Mouse (Mus musculus) stomach, postnatal 0 days (tissue): ENCODE results near the gene G430095P16Rik.

Experiments
- CTCF ChIP-seq: IDR thresholded peaks from 2 replicates; pipeline ENCODE4 v1.5.1; 2016; ENCODE audit warnings: antibody characterized with exemption, low read depth, mild to moderate bottlenecking, moderate library complexity
- EP300 ChIP-seq: optimal IDR thresholded peaks from 2 replicates; pipeline ENCODE3; 2016; ENCODE audit warnings: antibody characterized with exemption

DNA sequence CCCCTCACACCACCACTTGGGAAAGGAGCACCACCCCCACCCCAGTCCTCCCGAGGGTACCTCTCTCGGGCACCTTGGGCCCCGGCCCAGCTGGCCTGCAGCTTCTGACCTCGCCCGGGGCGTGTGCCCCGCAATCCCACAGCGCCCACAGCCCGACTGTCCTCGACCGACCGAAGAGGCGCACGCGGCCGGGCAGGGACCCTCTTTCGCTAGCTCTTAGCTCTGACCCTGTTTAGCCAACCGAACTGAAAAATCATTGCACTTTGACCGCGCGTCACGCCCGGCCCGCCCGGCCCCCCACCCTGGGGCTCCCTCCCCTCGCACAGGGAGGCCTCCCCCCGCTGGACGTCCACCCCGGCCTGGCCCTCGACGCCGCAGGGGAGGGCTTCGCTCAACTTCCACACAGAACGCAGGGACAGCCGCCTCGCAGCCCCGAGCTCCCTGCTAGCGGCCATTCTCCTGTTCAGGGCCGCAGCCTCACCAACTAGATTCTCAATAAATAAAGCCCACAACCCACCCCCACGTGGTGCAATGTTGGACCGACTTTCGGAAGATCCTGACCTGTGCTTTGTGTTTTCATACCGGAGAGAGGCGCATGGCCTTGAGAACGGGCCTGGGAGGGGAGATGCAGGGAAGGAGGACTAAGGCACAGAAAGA, 16.1 kb upstream of the G430095P16Rik start:
- TF ChIP-seq CTCF (no peak), EP300 (no peak)
